Mouse (Mus musculus) ES-E14 (cell line): ENCODE measurements at regions not wholly inside any gene's neighbourhood (a gene's known extent, or its start where the extent isn't known, plus 50 kb on each side); places are given as distances from the start of the nearest gene placed in this dataset.

Experiments
- DNase-seq: peaks from one replicate; pipeline ENCODE4 v3.0.0-alpha.2; 2013; ENCODE audit warnings: low read depth, low spot score
- H3K27ac ChIP-seq: 2 replicates; pipeline ENCODE4 v1.5.1; 2012; ENCODE audit warnings: low read depth, mild to moderate bottlenecking, low read length, moderate library complexity, mixed read lengths; ENCODE audit not compliant: poor library complexity, insufficient read depth, severe bottlenecking
- H3K36me3 ChIP-seq: 2 replicates; pipeline ENCODE4 v1.6.1; 2012; ENCODE audit warnings: mild to moderate bottlenecking, low read length, moderate library complexity, mixed read lengths; ENCODE audit not compliant: control insufficient read depth, poor library complexity, insufficient read depth, severe bottlenecking
- H3K4me1 ChIP-seq, 2 experiments: fragments of 150-350 bp in 1 of 2; sonication (generic) in 1 of 2; 2 replicates each; pipeline ENCODE4 v1.6.1; 2012; ENCODE audit warnings: low read length in 2 of 2, mild to moderate bottlenecking in 1 of 2, mixed read lengths in 1 of 2; ENCODE audit not compliant: control insufficient read depth in 2 of 2, insufficient read depth in 2 of 2, poor library complexity in 1 of 2
- H3K4me3 ChIP-seq, 2 experiments: fragments of 150-350 bp in 1 of 2; sonication (generic) in 1 of 2; 2 replicates each; pipeline ENCODE4 v1.5.1; 2012; ENCODE audit warnings: low read length in 2 of 2, low read depth in 1 of 2, mild to moderate bottlenecking in 1 of 2, mixed read lengths in 1 of 2; ENCODE audit not compliant: insufficient read depth in 1 of 2, poor library complexity in 1 of 2, severe bottlenecking in 1 of 2
- H3K9ac ChIP-seq: 2 replicates; pipeline ENCODE4 v1.6.1; 2012; ENCODE audit warnings: low read depth, mild to moderate bottlenecking, low read length, mixed read lengths; ENCODE audit not compliant: poor library complexity, insufficient read depth, severe bottlenecking
- H3K9me3 ChIP-seq: fragments of 150-350 bp; sonication (generic); 2 replicates; pipeline ENCODE4 v1.6.1; 2012; ENCODE audit warnings: low read depth, mild to moderate bottlenecking, low read length; ENCODE audit not compliant: control insufficient read depth, insufficient read depth
- CHD2 ChIP-seq: IDR thresholded peaks from 2 replicates; pipeline ENCODE4 v1.6.1; 2014; ENCODE audit warnings: mild to moderate bottlenecking, low read depth, low read length, inconsistent platforms
- HCFC1 ChIP-seq: IDR thresholded peaks from 2 replicates; pipeline ENCODE4 v1.6.1; 2012; ENCODE audit warnings: low read length, inconsistent platforms, borderline replicate concordance; ENCODE audit not compliant: insufficient read depth
- MAFK ChIP-seq: IDR thresholded peaks from 2 replicates; pipeline ENCODE4 v1.6.1; 2014; ENCODE audit warnings: mild to moderate bottlenecking, low read depth, low read length, inconsistent platforms; ENCODE audit not compliant: insufficient read depth
- ZC3H11A ChIP-seq: IDR thresholded peaks from 2 replicates; pipeline ENCODE4 v1.6.1; 2012; ENCODE audit warnings: low read depth, mild to moderate bottlenecking, inconsistent platforms, low read length, borderline replicate concordance
- ZNF384 ChIP-seq: IDR thresholded peaks from 2 replicates; pipeline ENCODE4 v1.6.1; 2012; ENCODE audit warnings: low read depth, low read length, inconsistent platforms
- in situ Hi-C, 2 experiments: fragments of 600-800 bp; cut with MboI; formaldehyde crosslinking; loops; one replicate each; pipeline ENCODE4 v1.15.1; 2025; ENCODE audit warnings: low sequenced_read_pairs in 2 of 2, inconsistent platforms in 1 of 2; ENCODE audit not compliant: unreplicated experiment in 2 of 2

- DNase-seq = no peak
- H3K36me3 ChIP-seq = no peaks in the 10 kb centered on the region
- H3K4me3 ChIP-seq = no peak overlapping the region
- H3K4me1 ChIP-seq = no peaks in the 10 kb centered on the region
- no peak overlapping the region for H3K27ac ChIP-seq
- no peak for TF ChIP-seq CHD2
- TF ChIP-seq MAFK = no peak
- no peak for TF ChIP-seq ZC3H11A
- TF ChIP-seq ZNF384 = no peak
- TF ChIP-seq HCFC1 = no peak
- no peak overlapping the region for H3K9ac ChIP-seq
- H3K9me3 ChIP-seq = no peaks in the 10 kb centered on the region
- in situ Hi-C loops = no loop called here
Observed at GRCm38 (mm10) chr3:37907432-37908088, 183.3 kb upstream of the Gm5148 start.

GRCm38 (mm10) chr3:37906806-37907251 is 182.5 kb upstream of the Gm5148 start:
- in situ Hi-C loops = no loop called here
- no peak for DNase-seq

DNA sequence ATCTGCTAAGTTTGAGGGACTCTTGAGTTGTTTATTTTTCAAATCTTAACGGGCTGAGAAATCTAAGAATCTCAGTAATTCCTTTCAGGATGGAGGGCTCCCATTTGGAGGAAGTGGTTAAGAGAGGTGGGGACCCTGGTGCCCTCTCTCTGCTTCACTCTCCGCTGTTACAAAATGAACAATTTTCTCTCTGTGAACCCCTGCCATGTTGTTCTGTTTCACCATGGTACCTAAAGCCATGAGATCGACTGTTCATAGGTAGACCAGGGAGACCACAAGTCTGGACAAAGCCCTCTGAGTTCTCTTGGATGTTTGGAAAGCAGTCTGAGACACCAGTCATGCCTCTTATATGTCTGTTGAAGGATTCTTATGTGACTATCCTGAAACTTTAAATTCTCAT is 179.9 kb upstream of the Gm5148 start:
- H3K4me3 ChIP-seq = no peak overlapping the region
- H3K9me3 ChIP-seq = no peaks in the 10 kb centered on the region
- in situ Hi-C loops = no loop called here
- DNase-seq = no peak
- no peak overlapping the region for H3K27ac ChIP-seq
- H3K36me3 ChIP-seq = no peaks in the 10 kb centered on the region
- no peak for TF ChIP-seq ZNF384
- TF ChIP-seq ZC3H11A = no peak
- TF ChIP-seq HCFC1 = no peak
- TF ChIP-seq CHD2 = no peak
- TF ChIP-seq MAFK = no peak
- H3K9ac ChIP-seq = no peak overlapping the region
- no peaks in the 10 kb centered on the region for H3K4me1 ChIP-seq

More at GRCm38 (mm10) chr3:37906806-37907251, 182.5 kb upstream of the Gm5148 start:
- no peak overlapping the region for H3K27ac ChIP-seq
- no peak overlapping the region for H3K4me3 ChIP-seq
- no peak overlapping the region for H3K9ac ChIP-seq
- H3K9me3 ChIP-seq = no peaks in the 10 kb centered on the region
- no peaks in the 10 kb centered on the region for H3K36me3 ChIP-seq
- no peak for TF ChIP-seq ZC3H11A
- no peak for TF ChIP-seq CHD2
- TF ChIP-seq ZNF384 = no peak
- TF ChIP-seq MAFK = no peak
- no peak for TF ChIP-seq HCFC1
- no peaks in the 10 kb centered on the region for H3K4me1 ChIP-seq

DNA sequence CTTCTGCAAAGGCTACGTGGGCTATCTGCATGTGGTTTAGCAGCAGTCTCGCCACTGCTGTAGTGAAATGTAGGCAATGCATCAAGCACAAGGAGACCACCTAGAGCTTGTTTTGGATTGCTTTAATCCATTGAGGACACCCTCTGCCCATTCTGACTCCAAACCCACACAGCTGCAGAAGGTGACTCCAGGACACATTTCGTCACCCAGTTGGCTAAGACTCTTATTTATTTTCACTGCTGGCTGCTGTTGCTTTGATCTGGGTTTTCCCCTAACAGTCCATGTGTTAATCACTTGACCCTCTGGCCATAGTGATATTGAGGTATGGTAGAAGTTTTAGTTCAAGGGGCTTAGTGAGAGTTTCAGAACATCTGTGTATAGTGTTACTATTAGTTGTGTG is 179.2 kb upstream of the Gm5148 start:
- no peak for DNase-seq
- Histone ChIP-seq H3K36me3 (no peaks in the 10 kb centered on the region), H3K4me3 (no peak overlapping the region), H3K9me3 (no peaks in the 10 kb centered on the region), H3K9ac (no peak overlapping the region), H3K4me1 (no peaks in the 10 kb centered on the region), H3K27ac (no peak overlapping the region)
- no peak for TF ChIP-seq ZC3H11A
- no peak for TF ChIP-seq MAFK
- TF ChIP-seq HCFC1 = no peak
- in situ Hi-C loops = no loop called here

- H3K9ac ChIP-seq = no peak overlapping the region
- no peaks in the 10 kb centered on the region for H3K9me3 ChIP-seq
- no peak overlapping the region for H3K27ac ChIP-seq
- H3K36me3 ChIP-seq = no peaks in the 10 kb centered on the region
- in situ Hi-C loops = no loop called here
- H3K4me1 ChIP-seq = no peaks in the 10 kb centered on the region
- no peak for DNase-seq
- H3K4me3 ChIP-seq = no peak overlapping the region
- TF ChIP-seq HCFC1 = no peak
- no peak for TF ChIP-seq ZNF384
- no peak for TF ChIP-seq CHD2
- TF ChIP-seq ZC3H11A = no peak
- no peak for TF ChIP-seq MAFK
Observed at GRCm38 (mm10) chr3:37903021-37903420, 178.7 kb upstream of the Gm5148 start.
